Mouse (Mus musculus): ENCODE results near the gene Cpm. TPM values are rescaled to one million over a fixed set of nuclear protein-coding genes. Genes with fewer than 3 reads are reported as not detected.

Cpm gene
- polyA plus RNA-seq (2012; fragmentation: generic; extraction: Trizol), result under 1 TPM in 1 of 2 experiments, not detected in 1; 0.01 TPM

GRCm38 (mm10) chr10:117629169-117629971 lies at the start of gene Cpm:
Gene Cpm, plus strand, starts transcription at chr10:117629500.

GRCm38 (mm10) chr10:117710604-117711141 lies 81.4 kb downstream of the Cpm start, which contains the start of gene Mdm2:
Gene Mdm2, minus strand, starts transcription at chr10:117710758.

Other genes starting within 250 kb of the Cpm start
- gene Cpsf6, start 249.5 kb upstream of the Cpm start, polyA plus RNA-seq (2012; fragmentation: generic; extraction: Trizol), result 10 to 100 TPM in 1 of 2 experiments, 1 to 10 TPM in 1; 6.4 to 19.5 TPM
- 10 to 100 TPM in 1 of 2 experiments, 1 to 10 TPM in 1; 2.2 to 23.0 TPM for gene Mdm2, start 81.3 kb downstream of the Cpm start, polyA plus RNA-seq (2012; fragmentation: generic; extraction: Trizol)
- 10 to 100 TPM in 1 of 2 experiments, 1 to 10 TPM in 1; 2.1 to 14.8 TPM for gene Slc35e3, start 116.9 kb downstream of the Cpm start, polyA plus RNA-seq (2012; fragmentation: generic; extraction: Trizol)
- 10 to 100 TPM in 1 of 2 experiments, 1 to 10 TPM in 1; 5.4 to 15.3 TPM for gene Nup107, start 163.2 kb downstream of the Cpm start, polyA plus RNA-seq (2012; fragmentation: generic; extraction: Trizol)
- 10 to 100 TPM in 1 of 2 experiments, 1 to 10 TPM in 1; 9.8 to 46.3 TPM for gene Rap1b, start 216.5 kb downstream of the Cpm start, polyA plus RNA-seq (2012; fragmentation: generic; extraction: Trizol)